Mouse (Mus musculus): ENCODE data around the gene Fdps. TPM values are rescaled to one million over a fixed set of nuclear protein-coding genes. Genes with fewer than 3 reads are reported as not detected.
"Not testable (repeated sequence)": the region's sequence is repeated elsewhere in the genome, so short reads cannot be mapped to it uniquely, and the experiment has no call there.

Fdps gene
- polyA plus RNA-seq, 1 experiment from 2014 or later: 183 TPM

DNA sequence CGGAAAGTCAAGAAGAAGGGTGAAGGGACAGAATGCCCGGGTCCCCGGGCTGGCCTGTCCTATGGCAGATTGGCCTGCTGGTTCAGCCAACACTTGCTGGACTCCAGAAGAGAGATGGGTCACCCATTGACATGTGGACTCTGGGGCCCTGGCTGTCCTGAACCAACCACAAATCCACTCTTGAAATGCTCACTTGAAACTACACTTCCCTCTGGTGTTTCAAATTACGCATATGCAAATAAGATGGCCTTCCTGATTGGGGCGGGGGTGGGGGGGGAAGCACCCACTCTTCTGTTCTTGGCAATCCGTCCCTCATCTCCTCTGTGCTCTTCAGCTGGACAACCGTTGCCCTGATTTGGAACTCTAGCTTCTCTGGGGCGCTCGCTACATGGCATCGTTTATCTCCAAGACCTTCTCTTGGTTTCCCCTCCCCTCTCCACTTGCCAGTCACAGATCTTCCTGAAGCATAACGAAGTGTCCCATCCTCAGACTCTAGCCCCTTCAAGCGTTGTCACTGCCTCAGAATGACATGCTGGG, 17.0 kb downstream of the Fdps start:
- Histone ChIP-seq H3K4me2 (ENCODE audit: low read depth, low read length) (no peak overlapping the region), H3K27me3 (replicated peaks; ENCODE audit: control insufficient read depth, insufficient read depth, low read length) (no peaks in the 10 kb centered on the region), H3K9me3 (ENCODE audit: control insufficient read depth, low read length) (no peaks in the 10 kb centered on the region), H3K4me3 (ENCODE audit: low read depth, low read length) (no peak overlapping the region), H3K36me3 (ENCODE audit: control insufficient read depth, insufficient read depth, low read length) (peaks cover 34% of the 10 kb centered on the region), H3K4me1 (ENCODE audit: control insufficient read depth, insufficient read depth, low read length) (peaks cover 12% of the 10 kb centered on the region), H3K9ac (ENCODE audit: low read depth, low read length) (no peak overlapping the region), H3K27ac (replicated peaks; ENCODE audit: low read depth, low read length) (no peak overlapping the region)
- DNase-seq (ENCODE audit: low spot score): no peak
- no peak for ATAC-seq (ENCODE audit: low read depth)
- 83% methylated on average over 12 of the region's 12 CpGs for WGBS

DNA sequence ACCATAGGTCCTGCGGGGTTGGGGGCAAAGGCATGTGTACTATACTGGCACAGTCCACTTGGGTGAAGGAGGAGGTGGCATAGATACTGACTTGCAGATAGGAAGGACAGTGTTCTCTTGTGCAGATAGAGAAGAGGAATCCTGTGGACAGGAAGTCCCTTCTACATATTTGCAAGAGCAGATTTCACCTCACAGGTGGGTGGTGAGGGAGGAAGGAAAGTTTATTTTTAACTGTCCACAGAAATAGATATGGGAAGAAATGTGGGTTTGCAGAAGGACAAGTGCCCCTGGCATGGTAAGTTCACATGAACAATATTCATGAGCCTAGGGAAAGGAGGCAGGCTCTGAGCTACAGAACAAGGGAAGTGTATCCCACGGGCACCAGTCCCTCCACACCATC, 17.6 kb downstream of the Fdps start:
- no peaks in the 10 kb centered on the region for H3K9me3 ChIP-seq (ENCODE audit: control insufficient read depth, low read length)
- peaks cover 8% of the 10 kb centered on the region for H3K4me1 ChIP-seq (ENCODE audit: control insufficient read depth, insufficient read depth, low read length)
- H3K27ac ChIP-seq (replicated peaks; ENCODE audit: low read depth, low read length): no peak overlapping the region
- no peak overlapping the region for H3K4me2 ChIP-seq (ENCODE audit: low read depth, low read length)
- no peak overlapping the region for H3K9ac ChIP-seq (ENCODE audit: low read depth, low read length)
- peaks cover 40% of the 10 kb centered on the region for H3K36me3 ChIP-seq (ENCODE audit: control insufficient read depth, insufficient read depth, low read length)
- 70% methylated on average over 2 of the region's 2 CpGs for WGBS
- ATAC-seq (ENCODE audit: low read depth): no peak
- no peaks in the 10 kb centered on the region for H3K27me3 ChIP-seq (replicated peaks; ENCODE audit: control insufficient read depth, insufficient read depth, low read length)
- no peak for DNase-seq (ENCODE audit: low spot score)
- H3K4me3 ChIP-seq (ENCODE audit: low read depth, low read length): no peak overlapping the region

DNA sequence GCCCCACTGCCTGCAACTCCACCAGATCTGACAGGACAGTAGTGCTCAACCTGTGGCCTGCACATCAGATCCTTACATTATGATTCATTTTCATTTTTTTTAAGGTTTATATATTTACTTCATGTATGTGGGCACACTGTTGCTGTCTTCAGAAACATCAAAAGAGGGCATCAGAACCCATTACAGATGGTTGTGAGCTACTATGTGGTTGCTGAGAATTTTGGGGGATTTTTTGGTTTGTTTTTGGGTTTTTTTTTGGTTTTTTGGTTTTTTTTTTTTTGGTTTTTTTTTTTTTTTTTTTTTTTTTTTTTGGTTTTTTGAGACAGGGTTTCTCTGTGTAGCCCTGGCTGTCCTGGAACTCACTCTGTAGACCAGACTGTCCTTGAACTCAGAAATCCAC, 19.5 kb downstream of the Fdps start:
- H3K36me3 ChIP-seq (ENCODE audit: control insufficient read depth, insufficient read depth, low read length): peaks cover 57% of the 10 kb centered on the region
- H3K4me3 ChIP-seq (ENCODE audit: low read depth, low read length); H3K4me2 ChIP-seq (ENCODE audit: low read depth, low read length); DNase-seq (ENCODE audit: low spot score); H3K9me3 ChIP-seq (ENCODE audit: control insufficient read depth, low read length); H3K27me3 ChIP-seq (replicated peaks; ENCODE audit: control insufficient read depth, insufficient read depth, low read length); H3K9ac ChIP-seq (ENCODE audit: low read depth, low read length); H3K4me1 ChIP-seq (ENCODE audit: control insufficient read depth, insufficient read depth, low read length); H3K27ac ChIP-seq (replicated peaks; ENCODE audit: low read depth, low read length); ATAC-seq (ENCODE audit: low read depth): not testable (repeated sequence)

DNA sequence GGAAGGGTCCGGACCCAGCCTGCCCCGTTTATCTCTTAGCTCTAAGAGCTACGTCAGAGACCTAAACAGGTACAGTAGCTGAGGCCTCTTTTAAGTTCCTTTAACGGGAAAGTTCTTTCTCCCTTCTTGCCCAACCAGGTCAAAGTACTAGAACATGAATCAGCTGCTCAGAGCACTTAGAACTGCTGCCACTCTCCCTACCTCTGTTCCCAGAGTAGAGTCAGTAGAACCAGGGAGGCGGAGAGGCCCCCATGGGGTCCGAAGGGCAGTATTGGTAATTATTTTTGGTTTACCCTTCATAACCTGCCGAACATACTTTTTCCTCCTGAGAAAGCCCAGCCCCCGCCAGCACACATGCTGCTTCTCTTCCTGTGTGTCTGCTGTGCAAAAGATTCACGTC, 24.4 kb downstream of the Fdps start:
- Histone ChIP-seq H3K36me3 (ENCODE audit: control insufficient read depth, insufficient read depth, low read length) (peaks cover 89% of the 10 kb centered on the region), H3K4me3 (ENCODE audit: low read depth, low read length) (no peak overlapping the region), H3K4me1 (ENCODE audit: control insufficient read depth, insufficient read depth, low read length) (no peaks in the 10 kb centered on the region), H3K9ac (ENCODE audit: low read depth, low read length) (no peak overlapping the region), H3K4me2 (ENCODE audit: low read depth, low read length) (no peak overlapping the region), H3K27ac (replicated peaks; ENCODE audit: low read depth, low read length) (no peak overlapping the region), H3K9me3 (ENCODE audit: control insufficient read depth, low read length) (no peaks in the 10 kb centered on the region), H3K27me3 (replicated peaks; ENCODE audit: control insufficient read depth, insufficient read depth, low read length) (no peaks in the 10 kb centered on the region)
- ATAC-seq (ENCODE audit: low read depth): no peak
- 92% methylated on average over 9 of the region's 9 CpGs for WGBS
- no peak for DNase-seq (ENCODE audit: low spot score)

DNA sequence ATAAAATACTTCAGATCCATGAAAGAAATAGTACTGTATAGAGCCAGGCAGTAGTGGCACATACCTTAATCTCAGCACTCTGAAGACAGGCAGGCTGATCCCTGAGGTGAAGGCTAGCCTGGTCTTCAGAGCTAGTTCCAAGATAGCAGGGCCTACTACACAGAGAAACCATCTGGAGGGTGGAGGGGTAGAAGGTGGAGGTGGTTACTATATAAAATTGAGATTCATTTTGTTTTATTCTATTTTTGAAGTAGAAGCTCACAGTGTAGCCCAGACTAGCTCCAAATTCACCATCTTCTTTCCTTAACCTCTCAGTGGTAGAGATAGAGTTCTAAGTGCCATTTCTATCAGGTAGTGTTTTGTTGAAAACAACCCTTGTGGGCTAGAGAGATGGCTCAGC, 34.5 kb downstream of the Fdps start:
- Histone ChIP-seq H3K36me3 (ENCODE audit: control insufficient read depth, insufficient read depth, low read length) (peaks cover 98% of the 10 kb centered on the region), H3K4me2 (ENCODE audit: low read depth, low read length) (no peak overlapping the region)
- no peak for DNase-seq (ENCODE audit: low spot score)

DNA sequence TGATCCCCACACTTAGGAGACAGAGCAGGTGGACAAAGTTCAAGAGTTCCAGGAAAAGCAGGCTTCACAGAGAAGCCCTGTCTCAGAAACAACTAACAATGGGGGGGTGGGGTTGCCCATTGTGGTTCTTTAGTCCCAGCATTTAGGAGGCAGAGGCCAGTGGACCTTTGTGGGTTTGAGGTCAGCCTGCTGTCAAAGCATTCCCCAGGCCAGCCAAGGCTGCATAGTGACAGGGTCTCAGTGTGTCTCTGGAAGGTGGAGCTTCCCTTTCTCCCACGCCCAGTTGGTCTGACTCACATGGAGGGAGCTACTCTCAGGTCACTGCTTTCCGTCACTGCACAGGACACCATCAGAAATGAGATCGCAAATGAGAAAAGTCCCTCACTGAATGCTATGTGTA, 40.1 kb downstream of the Fdps start:
- no peaks in the 10 kb centered on the region for H3K4me1 ChIP-seq (ENCODE audit: control insufficient read depth, insufficient read depth, low read length)
- 92% methylated on average over 3 of the region's 3 CpGs for WGBS
- no peak overlapping the region for H3K9ac ChIP-seq (ENCODE audit: low read depth, low read length)
- H3K4me3 ChIP-seq (ENCODE audit: low read depth, low read length): no peak overlapping the region
- H3K27ac ChIP-seq (replicated peaks; ENCODE audit: low read depth, low read length): no peak overlapping the region
- no peaks in the 10 kb centered on the region for H3K9me3 ChIP-seq (ENCODE audit: control insufficient read depth, low read length)
- no peak overlapping the region for H3K4me2 ChIP-seq (ENCODE audit: low read depth, low read length)
- no peaks in the 10 kb centered on the region for H3K27me3 ChIP-seq (replicated peaks; ENCODE audit: control insufficient read depth, insufficient read depth, low read length)
- ATAC-seq (ENCODE audit: low read depth) (no peak), DNase-seq (ENCODE audit: low spot score) (no peak)
- peaks cover 95% of the 10 kb centered on the region for H3K36me3 ChIP-seq (ENCODE audit: control insufficient read depth, insufficient read depth, low read length)

More for the DNA sequence above, 34.5 kb downstream of the Fdps start:
- ATAC-seq (ENCODE audit: low read depth): no peak
- Histone ChIP-seq H3K4me3 (ENCODE audit: low read depth, low read length) (no peak overlapping the region), H3K27me3 (replicated peaks; ENCODE audit: control insufficient read depth, insufficient read depth, low read length) (no peaks in the 10 kb centered on the region), H3K9me3 (ENCODE audit: control insufficient read depth, low read length) (no peaks in the 10 kb centered on the region), H3K9ac (ENCODE audit: low read depth, low read length) (no peak overlapping the region), H3K4me1 (ENCODE audit: control insufficient read depth, insufficient read depth, low read length) (no peaks in the 10 kb centered on the region), H3K27ac (replicated peaks; ENCODE audit: low read depth, low read length) (no peak overlapping the region)

DNA sequence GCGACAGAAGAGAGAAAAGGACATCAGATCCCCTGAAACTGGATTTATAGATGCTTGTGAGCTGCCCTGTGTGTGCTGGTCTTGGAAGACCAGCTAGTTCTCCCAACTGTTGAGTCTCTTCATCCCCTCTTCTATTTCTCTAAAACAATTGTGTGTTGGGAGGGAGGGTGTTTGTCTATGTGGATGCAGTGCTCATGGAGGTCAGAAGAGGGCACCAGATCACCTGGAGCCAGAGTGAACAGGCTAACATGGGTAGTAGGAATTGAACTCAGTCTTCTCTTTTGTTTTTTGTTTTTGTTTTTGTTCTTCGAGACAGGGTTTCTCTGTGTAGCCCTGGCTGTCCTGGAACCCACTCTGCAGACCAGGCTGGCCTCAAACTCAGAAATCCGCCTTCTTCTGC, 43.0 kb downstream of the Fdps start:
- no peak overlapping the region for H3K27ac ChIP-seq (replicated peaks; ENCODE audit: low read depth, low read length)
- WGBS: 80% methylated on average over 3 of the region's 3 CpGs
- H3K4me3 ChIP-seq (ENCODE audit: low read depth, low read length): no peak overlapping the region
- H3K9ac ChIP-seq (ENCODE audit: low read depth, low read length): no peak overlapping the region
- no peak overlapping the region for H3K4me2 ChIP-seq (ENCODE audit: low read depth, low read length)
- no peaks in the 10 kb centered on the region for H3K9me3 ChIP-seq (ENCODE audit: control insufficient read depth, low read length)
- peaks cover 96% of the 10 kb centered on the region for H3K36me3 ChIP-seq (ENCODE audit: control insufficient read depth, insufficient read depth, low read length)
- ATAC-seq (ENCODE audit: low read depth): no peak
- H3K4me1 ChIP-seq (ENCODE audit: control insufficient read depth, insufficient read depth, low read length): no peaks in the 10 kb centered on the region
- peak; percentile 2 for DNase-seq (ENCODE audit: low spot score)
- H3K27me3 ChIP-seq (replicated peaks; ENCODE audit: control insufficient read depth, insufficient read depth, low read length): no peaks in the 10 kb centered on the region

DNA sequence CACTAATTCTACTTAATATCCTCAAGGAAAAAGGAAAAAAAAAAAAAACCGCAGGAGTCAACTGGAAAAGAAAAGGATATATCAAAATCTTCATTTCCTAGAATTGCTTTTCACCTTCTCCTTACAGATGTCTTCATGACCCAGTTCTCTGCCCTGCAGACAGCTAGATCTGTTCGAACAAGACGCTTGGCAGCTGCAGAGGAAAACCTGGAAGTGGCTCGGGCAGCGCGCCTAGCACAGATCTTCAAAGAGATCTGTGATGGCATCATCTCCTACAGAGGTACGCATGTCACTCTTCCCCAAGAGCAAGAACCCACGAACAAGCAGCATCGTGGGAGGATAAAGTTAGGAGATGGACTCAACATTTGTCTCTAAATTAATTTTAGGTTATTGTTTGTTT, 43.4 kb downstream of the Fdps start:
- Histone ChIP-seq H3K4me1 (ENCODE audit: control insufficient read depth, insufficient read depth, low read length) (no peaks in the 10 kb centered on the region), H3K27me3 (replicated peaks; ENCODE audit: control insufficient read depth, insufficient read depth, low read length) (no peaks in the 10 kb centered on the region), H3K4me3 (ENCODE audit: low read depth, low read length) (no peak overlapping the region), H3K36me3 (ENCODE audit: control insufficient read depth, insufficient read depth, low read length) (peaks cover 96% of the 10 kb centered on the region), H3K4me2 (ENCODE audit: low read depth, low read length) (no peak overlapping the region), H3K9me3 (ENCODE audit: control insufficient read depth, low read length) (no peaks in the 10 kb centered on the region), H3K9ac (ENCODE audit: low read depth, low read length) (no peak overlapping the region), H3K27ac (replicated peaks; ENCODE audit: low read depth, low read length) (no peak overlapping the region)
- WGBS: 96% methylated on average over 9 of the region's 9 CpGs
- DNase-seq (ENCODE audit: low spot score): no peak
- no peak for ATAC-seq (ENCODE audit: low read depth)

All from embryonic facial prominence, embryonic 14.5 days (tissue).